Mouse (Mus musculus): ENCODE results near the gene Cpox.
"Not testable (repeated sequence)": the region's sequence is repeated elsewhere in the genome, so short reads cannot be mapped to it uniquely, and the experiment has no call there.

Gene Cpox

GRCm38 (mm10) chr16:58669917-58670630 is at the start of gene Cpox:
TSS of gene Cpox (plus strand) at chr16:58670292.
- peak; percentile 82 for DNase-seq (ENCODE audit: low spot score)

GRCm38 (mm10) chr16:58622377-58622776 is 47.7 kb upstream of the Cpox start:
- no peak for DNase-seq (ENCODE audit: low spot score)

GRCm38 (mm10) chr16:58623114-58623513 is 47.0 kb upstream of the Cpox start:
- DNase-seq (ENCODE audit: low spot score), result no peak

- peak; percentile 19 for DNase-seq (ENCODE audit: low spot score)
These were observed 46.1 kb upstream of the Cpox start for GRCm38 (mm10) chr16:58623944-58624343.

GRCm38 (mm10) chr16:58627597-58628335 is 42.3 kb upstream of the Cpox start:
- no peak for DNase-seq (ENCODE audit: low spot score)

GRCm38 (mm10) chr16:58628336-58628680 is 41.8 kb upstream of the Cpox start:
- DNase-seq (ENCODE audit: low spot score), result no peak

- no peak for DNase-seq (ENCODE audit: low spot score)
These were observed 41.1 kb upstream of the Cpox start for GRCm38 (mm10) chr16:58628968-58629367.

GRCm38 (mm10) chr16:58629736-58630135 is 40.4 kb upstream of the Cpox start:
- no peak for DNase-seq (ENCODE audit: low spot score)

GRCm38 (mm10) chr16:58635866-58636265 is 34.2 kb upstream of the Cpox start:
- DNase-seq (ENCODE audit: low spot score), result no peak

- DNase-seq (ENCODE audit: low spot score), result no peak
These were observed 32.6 kb upstream of the Cpox start for GRCm38 (mm10) chr16:58637448-58637847.

- no peak for DNase-seq (ENCODE audit: low spot score)
These were observed 32.1 kb upstream of the Cpox start for GRCm38 (mm10) chr16:58638016-58638415.

GRCm38 (mm10) chr16:58638689-58639175 is 31.4 kb upstream of the Cpox start, which contains the start of gene E330017A01Rik:
TSS of gene E330017A01Rik (minus strand) at chr16:58638739.
- no peak for DNase-seq (ENCODE audit: low spot score)

- DNase-seq (ENCODE audit: low spot score), result no peak
These were observed 20.1 kb upstream of the Cpox start for GRCm38 (mm10) chr16:58649979-58650378.

GRCm38 (mm10) chr16:58655751-58656150 is 14.3 kb upstream of the Cpox start:
- DNase-seq (ENCODE audit: low spot score), result no peak

- no peak for DNase-seq (ENCODE audit: low spot score)
These were observed 13.6 kb upstream of the Cpox start for GRCm38 (mm10) chr16:58656526-58656925.

- DNase-seq (ENCODE audit: low spot score), result no peak
These were observed 11.4 kb upstream of the Cpox start for GRCm38 (mm10) chr16:58658668-58659067.

- DNase-seq (ENCODE audit: low spot score), result no peak
These were observed 8.3 kb upstream of the Cpox start for GRCm38 (mm10) chr16:58661826-58662225.

GRCm38 (mm10) chr16:58662287-58662791 is 7.8 kb upstream of the Cpox start:
- no peak for DNase-seq (ENCODE audit: low spot score)

- no peak for DNase-seq (ENCODE audit: low spot score)
These were observed 7.1 kb upstream of the Cpox start for GRCm38 (mm10) chr16:58663021-58663420.

- DNase-seq (ENCODE audit: low spot score), result no peak
These were observed 6.3 kb upstream of the Cpox start for GRCm38 (mm10) chr16:58663816-58664215.

- DNase-seq (ENCODE audit: low spot score), result not testable (repeated sequence)
These were observed 5.0 kb upstream of the Cpox start for GRCm38 (mm10) chr16:58665137-58665536.

- DNase-seq (ENCODE audit: low spot score), result not testable (repeated sequence)
These were observed 3.4 kb upstream of the Cpox start for GRCm38 (mm10) chr16:58666681-58667080.

- DNase-seq (ENCODE audit: low spot score), result no peak
These were observed 1.5 kb upstream of the Cpox start for GRCm38 (mm10) chr16:58668586-58668985.

All from urinary bladder, postnatal 14 days (tissue).